Mouse (Mus musculus): Measurements from ENCODE around the gene Gjc3.

Gjc3 gene

DNA sequence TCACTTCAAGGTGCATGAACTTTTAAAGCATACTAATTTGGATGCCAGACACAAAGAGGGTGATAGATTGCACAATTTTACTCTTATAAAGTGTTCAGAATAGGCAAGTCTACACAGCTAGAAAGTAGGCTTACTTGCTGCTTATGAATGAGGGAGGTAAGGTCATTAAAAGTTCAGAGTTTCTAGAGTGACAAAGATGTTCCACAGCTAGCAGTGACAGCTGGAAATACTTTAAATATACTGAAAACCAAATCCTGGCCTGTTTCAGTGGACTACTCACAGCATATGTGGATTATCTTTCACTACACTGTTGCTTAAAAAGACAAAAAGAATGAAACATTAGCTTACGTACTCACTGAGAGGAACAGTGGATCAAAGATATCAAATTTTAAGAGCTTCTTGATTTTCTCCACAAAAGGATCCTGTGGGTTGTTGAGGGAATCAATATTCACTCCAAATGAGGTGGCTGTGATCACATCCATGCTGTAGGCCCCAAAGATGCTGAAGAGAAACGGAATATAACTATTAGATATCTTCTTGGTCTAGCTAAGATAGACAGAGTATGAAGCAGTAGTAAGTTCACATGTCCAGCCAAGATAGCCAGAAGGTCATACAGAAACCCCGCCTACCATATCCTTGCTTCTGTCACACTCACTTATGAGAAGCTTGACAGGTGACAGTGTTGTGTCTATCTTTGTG is 53.2 kb downstream of the Gjc3 start:
- DNase-seq (ENCODE audit: low spot score), result no peak

Measured in ovary, adult 18-20 months (tissue).